Comparison of ENCODE assay signal across 8 mouse cellular contexts in the genomic region with DNA sequence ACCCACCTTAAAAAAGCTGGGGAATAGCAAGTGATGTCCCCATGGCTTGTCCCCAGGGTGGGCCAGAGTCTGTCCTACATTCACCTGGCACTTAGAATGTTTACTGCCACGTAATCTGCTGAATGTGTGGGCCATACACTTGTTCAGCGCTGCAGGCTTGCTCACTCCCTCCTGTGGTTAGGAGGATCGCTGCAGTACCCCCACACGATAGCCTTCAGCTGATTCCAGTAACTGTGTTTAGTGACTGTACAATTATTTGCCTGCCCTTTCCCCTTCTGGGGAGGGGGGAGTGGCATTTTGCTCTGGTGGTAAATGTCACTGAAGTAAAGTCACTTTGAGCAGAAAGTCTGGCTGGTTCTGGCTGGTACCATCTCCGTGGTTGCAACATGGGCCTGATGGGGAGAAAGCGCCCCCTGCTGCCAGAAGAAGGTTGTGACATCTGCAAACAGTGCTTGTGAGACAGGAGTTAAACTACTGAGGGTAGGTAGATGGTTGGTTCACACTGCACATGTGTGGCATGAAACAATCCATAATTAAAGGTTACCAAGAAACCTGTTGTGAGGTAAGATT. TPM values are rescaled to one million over a fixed set of nuclear protein-coding genes. Genes with fewer than 3 reads are reported as not detected.
A peak's percentile ranks its signal among the peaks of the same experiment; 100 is the strongest.
DNase-seq lines count a peak whose midpoint lies in the region; ATAC-seq and TF ChIP-seq lines count a peak whose summit lies in the region.

No protein-coding gene starts in this region.

- WGBS in hindbrain, embryonic 11.5 days = 38% methylated on average over 6 of the region's 6 CpGs
- WGBS in hindbrain, embryonic 16.5 days = 34% methylated on average over 6 of the region's 6 CpGs
- WGBS in intestine, postnatal 0 days = 32% methylated on average over 6 of the region's 6 CpGs
- WGBS in limb, embryonic 11.5 days = 33% methylated on average over 6 of the region's 6 CpGs

- no peaks in the 10 kb centered on the region for H3K4me1 ChIP-seq in hindbrain, embryonic 11.5 days (replicated peaks; ENCODE audit: control insufficient read depth, insufficient read depth, low read length)
- peaks cover 6% of the 10 kb centered on the region; the same call in 1 of the 2 replicates for H3K4me1 ChIP-seq in hindbrain, embryonic 16.5 days (ENCODE audit: control insufficient read depth, insufficient read depth, low read depth, low read length)
- no peaks in the 10 kb centered on the region for H3K4me1 ChIP-seq in embryonic fibroblast, embryonic 13.5 days (ENCODE audit: control insufficient read depth, insufficient read depth, low read length)
- H3K4me1 ChIP-seq in intestine, postnatal 0 days (replicated peaks; ENCODE audit: control insufficient read depth, insufficient read depth, low read length) = no peaks in the 10 kb centered on the region
- no peaks in the 10 kb centered on the region for H3K4me1 ChIP-seq in limb, embryonic 11.5 days (ENCODE audit: control insufficient read depth, insufficient read depth, low read length)

- peak; percentile 83 for DNase-seq in hindbrain, embryonic 11.5 days (ENCODE audit: low spot score)
- peak; percentile 38 to 61 for DNase-seq in adrenal gland, postnatal 4 days (ENCODE audit: low spot score in 2 of 2)
- DNase-seq in limb, embryonic 11.5 days (ENCODE audit: low spot score) = peak; percentile 81
- peak; percentile 61 to 71 for DNase-seq in thymus, adult 18-20 months

- no peaks in the 10 kb centered on the region for H3K27me3 ChIP-seq in hindbrain, embryonic 11.5 days (ENCODE audit: control insufficient read depth, insufficient read depth, low read length)
- H3K27me3 ChIP-seq in hindbrain, embryonic 16.5 days (replicated peaks; ENCODE audit: control insufficient read depth, insufficient read depth, low read length) = no peaks in the 10 kb centered on the region
- H3K27me3 ChIP-seq in intestine, postnatal 0 days (replicated peaks; ENCODE audit: control insufficient read depth, insufficient read depth, low read length) = no peaks in the 10 kb centered on the region
- H3K27me3 ChIP-seq in limb, embryonic 11.5 days (ENCODE audit: control insufficient read depth, insufficient read depth, low read length) = no peaks in the 10 kb centered on the region

- H3K36me3 ChIP-seq in hindbrain, embryonic 11.5 days (ENCODE audit: control insufficient read depth, insufficient read depth, low read length) = no peaks in the 10 kb centered on the region
- peaks cover 3% of the 10 kb centered on the region; the same call in 1 of the 2 replicates for H3K36me3 ChIP-seq in hindbrain, embryonic 16.5 days (ENCODE audit: control insufficient read depth, insufficient read depth, low read length)
- peaks cover 6% of the 10 kb centered on the region; the same call in 1 of the 2 replicates for H3K36me3 ChIP-seq in intestine, postnatal 0 days (ENCODE audit: control insufficient read depth, insufficient read depth)
- no peaks in the 10 kb centered on the region for H3K36me3 ChIP-seq in limb, embryonic 11.5 days (ENCODE audit: control insufficient read depth, insufficient read depth, low read length)

- H3K9me3 ChIP-seq in hindbrain, embryonic 11.5 days (ENCODE audit: control insufficient read depth, low read length) = no peaks in the 10 kb centered on the region
- no peaks in the 10 kb centered on the region for H3K9me3 ChIP-seq in hindbrain, embryonic 16.5 days (ENCODE audit: control insufficient read depth, low read length)
- no peaks in the 10 kb centered on the region for H3K9me3 ChIP-seq in intestine, postnatal 0 days (ENCODE audit: control insufficient read depth)
- H3K9me3 ChIP-seq in limb, embryonic 11.5 days (ENCODE audit: control insufficient read depth, low read length) = no peaks in the 10 kb centered on the region

- ATAC-seq in hindbrain, embryonic 11.5 days (ENCODE audit: low FRiP score) = no peak
- no peak for ATAC-seq in hindbrain, embryonic 16.5 days
- no peak for ATAC-seq in intestine, postnatal 0 days
- no peak for ATAC-seq in limb, embryonic 11.5 days (ENCODE audit: insufficient number of reproducible peaks, low FRiP score, low TSS enrichment, low read depth)
- peak; percentile 57 for ATAC-seq in neutrophil, adult 5-6 weeks (ENCODE audit: extremely low read depth, insufficient number of reproducible peaks, low FRiP score, poor library complexity, severe bottlenecking)

- H3K9ac ChIP-seq in hindbrain, embryonic 11.5 days (ENCODE audit: low read depth, low read length) = no peak overlapping the region
- H3K9ac ChIP-seq in hindbrain, embryonic 16.5 days (ENCODE audit: low read depth, low read length) = no peak overlapping the region
- H3K9ac ChIP-seq in intestine, postnatal 0 days (ENCODE audit: low read depth, low read length) = no peak overlapping the region
- H3K9ac ChIP-seq in limb, embryonic 11.5 days (ENCODE audit: low read length) = no peak overlapping the region

- H3K4me3 ChIP-seq in hindbrain, embryonic 11.5 days (ENCODE audit: low read depth, low read length) = no peak overlapping the region
- no peak overlapping the region for H3K4me3 ChIP-seq in hindbrain, embryonic 16.5 days (ENCODE audit: low read length)
- no peak overlapping the region for H3K4me3 ChIP-seq in embryonic fibroblast, embryonic 13.5 days (ENCODE audit: insufficient read depth, low read length)
- no peak overlapping the region for H3K4me3 ChIP-seq in intestine, postnatal 0 days (ENCODE audit: low read depth, low read length)
- H3K4me3 ChIP-seq in limb, embryonic 11.5 days (ENCODE audit: low read depth, low read length) = no peak overlapping the region

- peak; percentile 39; the same call in 1 of the 2 replicates for TF ChIP-seq CTCF in embryonic fibroblast, embryonic 13.5 days (IDR thresholded peaks at IDR 0.05; ENCODE audit: borderline replicate concordance, insufficient read depth, low read length)
- peak; percentile 91 for TF ChIP-seq CTCF in intestine, postnatal 0 days (IDR thresholded peaks at IDR 0.05; ENCODE audit: low read depth)

- no peak overlapping the region for H3K27ac ChIP-seq in hindbrain, embryonic 11.5 days (ENCODE audit: low read depth, low read length)
- no peak overlapping the region for H3K27ac ChIP-seq in hindbrain, embryonic 16.5 days (ENCODE audit: low read depth, low read length)
- no peak overlapping the region for H3K27ac ChIP-seq in embryonic fibroblast, embryonic 13.5 days (ENCODE audit: insufficient read depth, low read length)
- H3K27ac ChIP-seq in intestine, postnatal 0 days (ENCODE audit: low read depth, low read length) = no peak overlapping the region
- no peak overlapping the region for H3K27ac ChIP-seq in limb, embryonic 11.5 days (replicated peaks; ENCODE audit: low read depth, low read length)

- no peak overlapping the region for H3K4me2 ChIP-seq in hindbrain, embryonic 11.5 days (replicated peaks; ENCODE audit: low read depth, low read length)
- no peak overlapping the region for H3K4me2 ChIP-seq in hindbrain, embryonic 16.5 days (ENCODE audit: low read length)
- H3K4me2 ChIP-seq in intestine, postnatal 0 days (replicated peaks; ENCODE audit: low read depth) = no peak overlapping the region
- no peak overlapping the region for H3K4me2 ChIP-seq in limb, embryonic 11.5 days (ENCODE audit: low read depth, severe bottlenecking)

- no peak for TF ChIP-seq POLR2A in embryonic fibroblast, embryonic 13.5 days (IDR thresholded peaks at IDR 0.05; ENCODE audit: low read depth, low read length)

RNA-seq across cellular contexts. Expression of gene Gm1043, which starts 24.2 kb away (rescaled TPM):
- 0.09 and 0.14 TPM in 2 replicates for polyA plus RNA-seq in hindbrain, embryonic 11.5 days (2014; fragmentation: Nextera tagmentation; extraction: Ambion mirVana)
- polyA plus RNA-seq in hindbrain, embryonic 16.5 days (2015; fragmentation: Nextera tagmentation; extraction: Ambion mirVana) = 1.8 TPM in 2 replicates
- 1 to 10 TPM in 1 of 2 experiments, under 1 TPM in 1; 0.62 to 1.1 TPM for total RNA-seq in adrenal gland, postnatal 4 days (2021)
- polyA plus RNA-seq in embryonic fibroblast, embryonic 13.5 days (2011; ENCODE audit: insufficient read length, low read depth, missing spikeins) = not detected in 2 replicates
- 0.03 TPM in 1 of 2 replicates, not detected in the other for polyA plus RNA-seq in intestine, postnatal 0 days (2015; fragmentation: Nextera tagmentation; extraction: Ambion mirVana)
- not detected in 2 replicates for polyA plus RNA-seq in limb, embryonic 11.5 days (2014; fragmentation: Nextera tagmentation; extraction: Ambion mirVana)
- 9.0 and 9.5 TPM in 2 replicates for total RNA-seq in neutrophil, adult 5-6 weeks (2017)
